Mouse (Mus musculus): ENCODE data around the gene Rexo5.

DNA sequence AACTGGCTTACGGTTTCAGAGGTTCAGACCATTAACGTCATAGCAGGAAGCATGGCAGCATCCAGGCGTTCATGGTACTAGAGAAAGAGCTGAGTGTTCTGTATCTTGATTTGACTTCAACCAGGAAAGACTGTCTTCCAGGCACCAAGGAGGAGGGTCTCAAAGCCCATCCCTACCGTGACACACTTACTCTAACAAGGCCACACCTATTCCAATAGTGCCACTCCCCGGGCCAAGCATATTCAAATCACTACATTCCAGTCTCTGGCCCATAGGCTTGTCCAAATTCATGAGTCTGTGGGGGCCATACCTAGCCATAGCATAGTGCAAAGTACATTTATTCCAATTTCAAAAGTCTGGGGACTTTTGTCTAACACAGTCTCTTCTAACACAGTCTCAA, 13.6 kb downstream of the Rexo5 start:
- TF ChIP-seq CTCF (IDR thresholded peaks at IDR 0.05; ENCODE audit: insufficient read depth, low read depth, low read length) = no peak
- no peak for TF ChIP-seq POLR2A (IDR thresholded peaks at IDR 0.05; ENCODE audit: insufficient read depth, low read depth, low read length)
